Mouse (Mus musculus) kidney, adult 2 months (tissue): ENCODE data around the gene Prss21.

ENCODE experiments used
- CTCF ChIP-seq: fragments of 200-500 bp; conservative IDR thresholded peaks from 2 replicates; pipeline ENCODE4 v1.5.1; 2011; ENCODE audit warnings: low read depth, mild to moderate bottlenecking, control low read depth, low read length, moderate library complexity, mixed read lengths; ENCODE audit not compliant: insufficient read depth, insufficient read length
- POLR2A ChIP-seq: fragments of 200-500 bp; IDR thresholded peaks from one replicate; pipeline ENCODE4 v1.6.1; 2011; ENCODE audit warnings: low read depth, low read length, control low read depth

- TF ChIP-seq CTCF (peak; percentile 84), POLR2A (no peak)
These were observed 6.3 kb downstream of the Prss21 start for GRCm38 (mm10) chr17:23873884-23874856.
